Mouse (Mus musculus) spleen, postnatal 10 days (tissue): ENCODE measurements around the gene Thap7.

ENCODE experiments used
- DNase-seq, 2 experiments: peaks; one replicate each; pipeline ENCODE4 v3.0.0; 2021 to 2022; ENCODE audit warnings: low spot score in 2 of 2

The Thap7 gene

GRCm38 (mm10) chr16:17488478-17489468 lies 42.2 kb downstream of the Thap7 start:
- peak in 1 of 2 experiments; percentile 54 for DNase-seq

GRCm38 (mm10) chr16:17486505-17486904 lies 44.4 kb downstream of the Thap7 start:
- peak in 1 of 2 experiments; percentile 49 for DNase-seq

GRCm38 (mm10) chr16:17481465-17481864 lies 49.5 kb downstream of the Thap7 start:
- DNase-seq, result no peak

- DNase-seq, result no peak
These were observed 52.5 kb downstream of the Thap7 start for GRCm38 (mm10) chr16:17478331-17478943.
